Mouse (Mus musculus): ENCODE data around the gene Ercc5.

The Ercc5 gene

GRCm38 (mm10) chr1:44173903-44174302 is 26.4 kb downstream of the Ercc5 start:
- no peak for DNase-seq (ENCODE audit: low spot score in 2 of 2)

GRCm38 (mm10) chr1:44178086-44178485 is 30.5 kb downstream of the Ercc5 start:
- no peak for DNase-seq (ENCODE audit: low spot score in 2 of 2)

GRCm38 (mm10) chr1:44186396-44186795 is 38.9 kb downstream of the Ercc5 start:
- no peak for DNase-seq (ENCODE audit: low spot score in 2 of 2)

GRCm38 (mm10) chr1:44198273-44199171 is 51.0 kb downstream of the Ercc5 start:
- DNase-seq (ENCODE audit: low spot score in 2 of 2), result no peak

- no peak for DNase-seq (ENCODE audit: low spot score in 2 of 2)
Observed at GRCm38 (mm10) chr1:44202876-44203275, 55.3 kb downstream of the Ercc5 start.

GRCm38 (mm10) chr1:44214443-44214842 is 66.9 kb downstream of the Ercc5 start:
- DNase-seq (ENCODE audit: low spot score in 2 of 2), result no peak

- DNase-seq (ENCODE audit: low spot score in 2 of 2), result no peak
Observed at GRCm38 (mm10) chr1:44216352-44217116, 69.0 kb downstream of the Ercc5 start.

GRCm38 (mm10) chr1:44217118-44217517 is 69.6 kb downstream of the Ercc5 start:
- DNase-seq (ENCODE audit: low spot score in 2 of 2), result no peak

GRCm38 (mm10) chr1:44218876-44219275 is 71.3 kb downstream of the Ercc5 start, which contains the start of gene Mettl21e:
Mettl21e (minus strand) TSS chr1:44218961.
- DNase-seq (ENCODE audit: low spot score in 2 of 2), result no peak

- DNase-seq (ENCODE audit: low spot score in 2 of 2), result no peak
Observed at GRCm38 (mm10) chr1:44229044-44229443, 81.5 kb downstream of the Ercc5 start.

Data from spleen, postnatal 10 days (tissue).